Mouse (Mus musculus) spleen, adult 18-20 months (tissue): ENCODE data around the gene Chrna5.
"Not testable (repeated sequence)": the region's sequence is repeated elsewhere in the genome, so short reads cannot be mapped to it uniquely, and the experiment has no call there.

ENCODE experiments used
- DNase-seq, 2 experiments: peaks; one replicate each; pipeline ENCODE4 v3.0.0; 2022; ENCODE audit warnings: mixed read lengths in 2 of 2

Gene Chrna5

GRCm38 (mm10) chr9:54980674-54981073 lies at the start of gene Chrna5:
Chrna5 (plus strand) TSS chr9:54980880.
- DNase-seq, result no peak

- DNase-seq, result no peak
Measured at GRCm38 (mm10) chr9:54931765-54932164, 48.9 kb upstream of the Chrna5 start.

- DNase-seq, result no peak
Measured at GRCm38 (mm10) chr9:54932379-54932778, 48.3 kb upstream of the Chrna5 start.

- DNase-seq, result no peak
Measured at GRCm38 (mm10) chr9:54942071-54942470, 38.6 kb upstream of the Chrna5 start.

- no peak for DNase-seq
Measured at GRCm38 (mm10) chr9:54944467-54944866, 36.2 kb upstream of the Chrna5 start.

- DNase-seq, result no peak
Measured at GRCm38 (mm10) chr9:54946256-54946655, 34.4 kb upstream of the Chrna5 start.

GRCm38 (mm10) chr9:54949465-54949864 lies 31.2 kb upstream of the Chrna5 start:
- no peak for DNase-seq

GRCm38 (mm10) chr9:54950162-54950561 lies 30.5 kb upstream of the Chrna5 start:
- DNase-seq, result not testable (repeated sequence)

- DNase-seq, result peak; percentile 85 to 88
Measured at GRCm38 (mm10) chr9:54950575-54951321, 29.9 kb upstream of the Chrna5 start, which contains the start of the genes Psma4 and AY074887. Psma4 (plus strand) TSS chr9:54950790. AY074887 (minus strand) TSS chr9:54950998.

- DNase-seq, result no peak
Measured at GRCm38 (mm10) chr9:54961059-54961458, 19.6 kb upstream of the Chrna5 start.

- no peak for DNase-seq
Measured at GRCm38 (mm10) chr9:54963669-54964068, 17.0 kb upstream of the Chrna5 start.

GRCm38 (mm10) chr9:54969972-54970637 lies 10.6 kb upstream of the Chrna5 start:
- DNase-seq, result no peak

- DNase-seq, result peak in 1 of 2 experiments; percentile 4
Measured at GRCm38 (mm10) chr9:54981291-54982191, 861 bp downstream of the Chrna5 start.

GRCm38 (mm10) chr9:54982401-54982800 lies 1.7 kb downstream of the Chrna5 start:
- no peak for DNase-seq

GRCm38 (mm10) chr9:54990362-54990761 lies 9.7 kb downstream of the Chrna5 start:
- no peak for DNase-seq

GRCm38 (mm10) chr9:54994381-54994780 lies 13.7 kb downstream of the Chrna5 start:
- no peak for DNase-seq

- DNase-seq, result no peak
Measured at GRCm38 (mm10) chr9:54995645-54996044, 15.0 kb downstream of the Chrna5 start.

GRCm38 (mm10) chr9:55003609-55004008 lies 22.9 kb downstream of the Chrna5 start:
- no peak for DNase-seq

GRCm38 (mm10) chr9:55009692-55010091 lies 29.0 kb downstream of the Chrna5 start:
- DNase-seq, result no peak

- DNase-seq, result no peak
Measured at GRCm38 (mm10) chr9:55010588-55011350, 30.1 kb downstream of the Chrna5 start.

GRCm38 (mm10) chr9:55016926-55017325 lies 36.2 kb downstream of the Chrna5 start:
- DNase-seq, result no peak

- DNase-seq, result no peak
Measured at GRCm38 (mm10) chr9:55023326-55023725, 42.6 kb downstream of the Chrna5 start.
